Mouse (Mus musculus) ES-E14 (cell line): ENCODE data around the gene Otulin.

Experiments
- CHD2 ChIP-seq: IDR thresholded peaks from 2 replicates; pipeline ENCODE4 v1.6.1; 2014; ENCODE audit warnings: mild to moderate bottlenecking, low read depth, low read length, inconsistent platforms
- HCFC1 ChIP-seq: IDR thresholded peaks from 2 replicates; pipeline ENCODE4 v1.6.1; 2012; ENCODE audit warnings: low read length, inconsistent platforms, borderline replicate concordance; ENCODE audit not compliant: insufficient read depth
- MAFK ChIP-seq: IDR thresholded peaks from 2 replicates; pipeline ENCODE4 v1.6.1; 2014; ENCODE audit warnings: mild to moderate bottlenecking, low read depth, low read length, inconsistent platforms; ENCODE audit not compliant: insufficient read depth
- ZC3H11A ChIP-seq: IDR thresholded peaks from 2 replicates; pipeline ENCODE4 v1.6.1; 2012; ENCODE audit warnings: low read depth, mild to moderate bottlenecking, inconsistent platforms, low read length, borderline replicate concordance

DNA sequence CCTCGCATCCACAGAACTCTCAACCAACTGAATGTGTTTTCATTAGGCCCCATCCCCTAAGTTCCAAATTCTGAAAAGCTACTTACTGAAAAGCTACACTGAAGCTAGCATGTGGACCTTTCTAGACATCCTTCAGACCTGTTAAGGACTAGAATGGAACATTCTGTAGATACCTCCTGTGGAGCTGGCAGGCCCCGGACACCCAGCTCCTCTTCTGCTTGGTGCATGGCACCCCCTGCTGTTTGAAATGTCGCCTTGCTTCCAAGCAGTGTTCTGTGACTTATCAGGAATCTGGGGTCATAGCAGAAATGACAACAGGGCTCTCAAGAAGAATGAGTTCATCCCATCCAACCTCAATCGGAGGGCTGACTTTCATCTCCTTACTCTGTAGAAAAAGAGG lies 47.5 kb downstream of the Otulin start:
- TF ChIP-seq MAFK, result no peak
- no peak for TF ChIP-seq ZC3H11A
- no peak for TF ChIP-seq CHD2
- no peak for TF ChIP-seq HCFC1
